Mouse (Mus musculus) ES-Bruce4 (cell line): ENCODE results near the gene Cfap44.

Experiments used
- CTCF ChIP-seq: IDR thresholded peaks from one replicate; pipeline ENCODE4 v1.8.1; 2011; ENCODE audit warnings: low read depth, low read length
- EP300 ChIP-seq: IDR thresholded peaks from 2 replicates; pipeline ENCODE4 v1.6.1; 2011; ENCODE audit warnings: low read depth, low read length; ENCODE audit not compliant: insufficient read depth

DNA sequence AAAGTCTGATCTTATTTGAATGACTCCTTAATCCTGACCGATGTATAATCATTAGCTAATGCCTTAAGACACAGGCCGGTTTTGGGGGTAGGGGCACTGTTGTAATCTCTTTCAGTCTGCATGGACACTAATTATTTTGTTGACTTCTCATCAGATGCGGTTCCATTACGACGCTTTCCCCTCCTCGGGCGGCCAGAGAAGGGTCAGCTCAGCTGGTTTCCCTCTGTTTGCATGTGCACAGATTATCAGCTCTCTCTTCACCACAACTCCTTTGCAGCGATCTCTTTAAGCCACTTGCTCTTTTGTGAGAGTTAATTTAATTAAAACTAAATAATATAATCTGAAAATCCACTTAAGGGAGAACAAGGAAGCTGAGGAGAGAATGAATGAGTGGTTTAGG lies 135.1 kb downstream of the Cfap44 start:
- TF ChIP-seq EP300 (no peak), CTCF (no peak)
